Mouse (Mus musculus) liver, embryonic 11.5 days (tissue): ENCODE measurements at regions not wholly inside any gene's neighbourhood (a gene's known extent, or its start where the extent isn't known, plus 50 kb on each side); places are given as distances from the start of the nearest gene placed in this dataset.

Source experiments
- ATAC-seq: fragments of 200-750 bp; cut with Nextera tagmentation; replicated peaks from 2 replicates; pipeline ENCODE4 v1.8.0; 2017; ENCODE audit warnings: moderate number of reproducible peaks, mild to moderate bottlenecking, moderate TSS enrichment, moderate library complexity; ENCODE audit not compliant: low FRiP score
- DNase-seq: peaks from one replicate; pipeline ENCODE4 v3.0.0-alpha.2; 2017; ENCODE audit warnings: low spot score
- H3K27ac ChIP-seq: fragments of 300-500 bp; sonication (generic); 2 replicates; pipeline ENCODE4 v1.5.1; 2014; ENCODE audit warnings: mild to moderate bottlenecking, low read depth, low read length, control low read depth
- H3K27me3 ChIP-seq: fragments of 300-500 bp; sonication (generic); replicated peaks from 2 replicates; pipeline ENCODE4 v1.6.1; 2014; ENCODE audit warnings: low read length, mixed read lengths; ENCODE audit not compliant: control insufficient read depth, insufficient read depth
- H3K36me3 ChIP-seq: fragments of 300-500 bp; sonication (generic); 2 replicates; pipeline ENCODE4 v1.6.1; 2014; ENCODE audit warnings: mild to moderate bottlenecking, low read length, moderate library complexity, mixed read lengths; ENCODE audit not compliant: control insufficient read depth, insufficient read depth
- H3K4me1 ChIP-seq: fragments of 300-500 bp; sonication (generic); replicated peaks from 2 replicates; pipeline ENCODE4 v1.6.1; 2014; ENCODE audit warnings: low read length, mixed read lengths; ENCODE audit not compliant: control insufficient read depth, insufficient read depth
- H3K4me2 ChIP-seq: fragments of 300-500 bp; sonication (generic); 2 replicates; pipeline ENCODE4 v1.6.1; 2014; ENCODE audit warnings: mild to moderate bottlenecking, control low read depth, moderate library complexity
- H3K4me3 ChIP-seq: fragments of 300-500 bp; sonication (generic); 2 replicates; pipeline ENCODE4 v1.5.1; 2014; ENCODE audit warnings: low read depth, low read length, control low read depth
- H3K9ac ChIP-seq: fragments of 300-500 bp; sonication (generic); 2 replicates; pipeline ENCODE4 v1.6.1; 2014; ENCODE audit warnings: low read depth, low read length, control low read depth
- H3K9me3 ChIP-seq: fragments of 300-500 bp; sonication (generic); 2 replicates; pipeline ENCODE4 v1.6.1; 2016; ENCODE audit warnings: low read length, inconsistent platforms, mixed read lengths; ENCODE audit not compliant: control insufficient read depth
- WGBS: fragments of 180-500 bp; shearing (Covaris S2); extraction: QIAGEN DNeasy Blood & Tissue Kit; methylation state at CpG from one replicate; pipeline ENCODE4 v1.1.7; 2014; 5-methylcytosine and 5-hydroxymethylcytosine counted together

- H3K9me3 ChIP-seq = no peaks in the 10 kb centered on the region
- WGBS = 78% methylated on average over 5 of the region's 5 CpGs
- no peak for ATAC-seq
- H3K9ac ChIP-seq = no peak overlapping the region
- no peak overlapping the region for H3K4me3 ChIP-seq
- no peak for DNase-seq
- no peaks in the 10 kb centered on the region for H3K36me3 ChIP-seq
- no peak overlapping the region for H3K4me2 ChIP-seq
- H3K27me3 ChIP-seq = no peaks in the 10 kb centered on the region
- no peak overlapping the region for H3K27ac ChIP-seq
- H3K4me1 ChIP-seq = no peaks in the 10 kb centered on the region
These were observed 293.8 kb downstream of the Bcl11a start for GRCm38 (mm10) chr11:24371687-24371950.

GRCm38 (mm10) chr11:24371963-24372362, 294.1 kb downstream of the Bcl11a start:
- Histone ChIP-seq H3K9me3 (no peaks in the 10 kb centered on the region), H3K4me1 (no peaks in the 10 kb centered on the region), H3K4me2 (no peak overlapping the region), H3K9ac (no peak overlapping the region), H3K27ac (no peak overlapping the region), H3K27me3 (no peaks in the 10 kb centered on the region), H3K36me3 (no peaks in the 10 kb centered on the region), H3K4me3 (no peak overlapping the region)
- no peak for DNase-seq
- ATAC-seq = no peak
- 60% methylated on average over 8 of the region's 8 CpGs for WGBS

- Histone ChIP-seq H3K36me3 (no peaks in the 10 kb centered on the region), H3K4me1 (no peaks in the 10 kb centered on the region), H3K9ac (no peak overlapping the region), H3K27ac (no peak overlapping the region), H3K4me2 (no peak overlapping the region), H3K27me3 (no peaks in the 10 kb centered on the region), H3K4me3 (no peak overlapping the region), H3K9me3 (no peaks in the 10 kb centered on the region)
- ATAC-seq (no peak), DNase-seq (no peak)
- 57% methylated on average over 5 of the region's 5 CpGs for WGBS
These were observed 294.8 kb downstream of the Bcl11a start for GRCm38 (mm10) chr11:24372616-24373015.

- H3K4me3 ChIP-seq = no peak overlapping the region
- ATAC-seq (no peak), DNase-seq (no peak)
- no peaks in the 10 kb centered on the region for H3K9me3 ChIP-seq
- no peaks in the 10 kb centered on the region for H3K36me3 ChIP-seq
- H3K4me2 ChIP-seq = no peak overlapping the region
- H3K9ac ChIP-seq = no peak overlapping the region
- H3K27ac ChIP-seq = no peak overlapping the region
- WGBS = 56% methylated on average over 4 of the region's 4 CpGs
- H3K4me1 ChIP-seq = no peaks in the 10 kb centered on the region
- H3K27me3 ChIP-seq = no peaks in the 10 kb centered on the region
These were observed 295.4 kb downstream of the Bcl11a start for GRCm38 (mm10) chr11:24373301-24373700.

- Histone ChIP-seq H3K9ac (no peak overlapping the region), H3K4me1 (no peaks in the 10 kb centered on the region), H3K27ac (no peak overlapping the region), H3K9me3 (no peaks in the 10 kb centered on the region), H3K36me3 (no peaks in the 10 kb centered on the region), H3K27me3 (no peaks in the 10 kb centered on the region), H3K4me2 (no peak overlapping the region), H3K4me3 (no peak overlapping the region)
- DNase-seq = no peak
- no peak for ATAC-seq
- 42% methylated on average over 2 of the region's 2 CpGs for WGBS
These were observed 299.7 kb downstream of the Bcl11a start for GRCm38 (mm10) chr11:24377530-24377929.

DNA sequence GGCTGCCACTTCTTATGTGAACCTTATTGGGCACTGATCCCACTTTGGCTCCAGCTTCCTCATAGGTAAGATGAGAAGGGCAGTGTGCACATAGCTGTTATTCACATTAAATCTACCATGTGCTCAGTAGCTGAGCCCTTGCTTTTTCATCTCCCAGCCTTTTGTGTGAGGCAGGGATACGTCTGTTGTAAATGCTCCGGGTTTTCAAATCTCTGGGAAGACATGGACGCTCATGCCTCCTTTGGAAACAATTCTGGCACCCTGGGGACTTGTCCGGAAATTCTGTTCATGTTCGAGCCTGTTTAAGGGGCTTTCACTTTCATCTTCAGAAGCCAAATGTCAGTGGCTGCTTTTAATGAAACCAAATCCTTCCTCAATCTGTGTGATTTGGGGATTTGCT, 312.7 kb downstream of the Bcl11a start:
- no peak overlapping the region for H3K4me3 ChIP-seq
- 68% methylated on average over 5 of the region's 5 CpGs for WGBS
- DNase-seq (no peak), ATAC-seq (no peak)
- H3K4me1 ChIP-seq = no peaks in the 10 kb centered on the region
- H3K27me3 ChIP-seq = no peaks in the 10 kb centered on the region
- H3K36me3 ChIP-seq = no peaks in the 10 kb centered on the region
- H3K9me3 ChIP-seq = no peaks in the 10 kb centered on the region
- H3K27ac ChIP-seq = no peak overlapping the region
- no peak overlapping the region for H3K9ac ChIP-seq
- H3K4me2 ChIP-seq = no peak overlapping the region

DNA sequence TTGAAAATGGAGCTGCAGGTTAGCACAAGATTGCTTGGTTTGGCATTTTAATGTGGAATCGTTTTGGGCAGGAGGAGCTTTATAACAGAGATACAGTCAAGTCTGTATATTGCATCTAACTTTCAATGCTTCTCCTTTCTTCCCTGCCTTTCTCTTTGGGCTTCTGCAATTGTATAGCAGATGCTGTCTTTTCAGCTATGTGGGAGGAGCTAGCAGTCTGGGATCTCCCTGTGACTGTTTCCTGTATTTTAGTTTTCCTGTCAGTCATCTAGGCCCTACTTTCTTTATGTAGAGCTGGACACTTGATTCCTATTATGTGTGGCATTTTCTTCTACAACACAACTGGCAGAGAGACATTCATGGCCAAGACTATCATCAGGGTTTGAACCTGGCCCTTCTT, 313.5 kb downstream of the Bcl11a start:
- no peaks in the 10 kb centered on the region for H3K27me3 ChIP-seq
- no peaks in the 10 kb centered on the region for H3K9me3 ChIP-seq
- H3K4me1 ChIP-seq = no peaks in the 10 kb centered on the region
- no peaks in the 10 kb centered on the region for H3K36me3 ChIP-seq
- H3K4me2 ChIP-seq = no peak overlapping the region
- H3K9ac ChIP-seq = no peak overlapping the region
- 60% methylated on average over 1 of the region's 1 CpGs for WGBS
- no peak for ATAC-seq
- no peak overlapping the region for H3K4me3 ChIP-seq
- DNase-seq = no peak
- no peak overlapping the region for H3K27ac ChIP-seq

- no peaks in the 10 kb centered on the region for H3K36me3 ChIP-seq
- 56% methylated on average over 2 of the region's 2 CpGs for WGBS
- H3K9me3 ChIP-seq = no peaks in the 10 kb centered on the region
- ATAC-seq = no peak
- no peak overlapping the region for H3K4me2 ChIP-seq
- no peaks in the 10 kb centered on the region for H3K4me1 ChIP-seq
- H3K27me3 ChIP-seq = no peaks in the 10 kb centered on the region
- H3K27ac ChIP-seq = no peak overlapping the region
- no peak for DNase-seq
- no peak overlapping the region for H3K4me3 ChIP-seq
- H3K9ac ChIP-seq = no peak overlapping the region
These were observed 317.6 kb downstream of the Bcl11a start for GRCm38 (mm10) chr11:24395478-24395877.

- H3K9me3 ChIP-seq = no peaks in the 10 kb centered on the region
- no peaks in the 10 kb centered on the region for H3K27me3 ChIP-seq
- DNase-seq (no peak), ATAC-seq (no peak)
- H3K4me1 ChIP-seq = no peaks in the 10 kb centered on the region
- H3K4me2 ChIP-seq = no peak overlapping the region
- H3K4me3 ChIP-seq = no peak overlapping the region
- 84% methylated on average over 5 of the region's 5 CpGs for WGBS
- H3K36me3 ChIP-seq = no peaks in the 10 kb centered on the region
- H3K27ac ChIP-seq = no peak overlapping the region
- no peak overlapping the region for H3K9ac ChIP-seq
These were observed 319.1 kb downstream of the Bcl11a start for GRCm38 (mm10) chr11:24396911-24397310.
